Mouse (Mus musculus): ENCODE data around the gene Olfr469.

DNA sequence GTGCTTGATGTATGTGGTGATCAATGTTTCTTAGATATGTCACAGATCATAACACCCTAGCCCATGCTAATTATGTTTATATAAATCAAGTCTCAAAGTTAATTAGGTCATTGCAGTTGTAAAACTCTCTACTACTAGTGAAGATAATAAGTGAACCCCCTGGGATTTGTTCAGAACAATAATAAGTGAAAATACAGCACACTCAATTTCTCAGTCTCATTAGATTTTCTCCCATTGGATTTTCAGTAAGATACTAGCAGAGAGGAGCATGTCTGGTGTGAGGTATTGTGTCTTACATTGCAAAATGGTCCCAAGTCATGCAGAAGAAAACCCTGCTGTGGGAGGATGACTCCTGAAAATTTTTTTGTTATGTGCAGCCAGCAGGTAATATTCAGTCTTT is 13.4 kb downstream of the Olfr469 start, which contains the start of gene Olfr467:
- TF ChIP-seq CTCF (IDR thresholded peaks at IDR 0.05; ENCODE audit: extremely low read depth, insufficient read depth, low read length) (no peak), POLR2A (IDR thresholded peaks at IDR 0.05; ENCODE audit: extremely low read depth, insufficient read depth, low read length) (no peak)

Measured in cortical plate, adult 2 months (tissue).